Mouse (Mus musculus) erythroblast, embryonic 14.5 days (primary cell): ENCODE data around the gene Slc25a47.

ENCODE experiments used
- GATA1 ChIP-seq: IDR thresholded peaks from 2 replicates; pipeline ENCODE4 v1.6.1; 2012; ENCODE audit warnings: low read length, inconsistent platforms, mixed read lengths
- TAL1 ChIP-seq: IDR thresholded peaks from 3 replicates; pipeline ENCODE4 v1.6.1; 2012; ENCODE audit warnings: low read length, inconsistent platforms, mixed read lengths

DNA sequence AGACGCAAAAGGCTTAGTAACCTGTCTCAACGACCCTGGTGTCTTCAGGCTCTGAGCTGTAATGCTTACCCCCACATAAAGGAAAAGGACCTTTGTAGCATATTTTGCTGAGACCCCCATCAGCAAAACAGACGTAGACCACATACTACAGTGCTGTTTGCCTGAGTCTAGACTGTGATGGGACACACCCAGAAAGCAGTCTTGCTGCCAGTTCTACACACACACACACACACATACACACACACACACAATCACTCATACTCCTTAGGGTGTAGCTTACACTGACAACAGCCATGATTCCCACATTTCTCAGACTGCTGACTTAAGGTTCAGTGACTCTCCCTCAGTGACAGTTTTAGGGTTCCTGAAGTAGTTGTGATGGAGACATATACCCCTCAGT lies 45.3 kb downstream of the Slc25a47 start:
- TF ChIP-seq GATA1, result no peak
- TF ChIP-seq TAL1, result no peak
